Mouse (Mus musculus) lung, adult 2 months (tissue): Measurements from ENCODE around the gene Adprh. TPM values are rescaled to one million over a fixed set of nuclear protein-coding genes. Genes with fewer than 3 reads are reported as not detected.
"Not testable (repeated sequence)": the region's sequence is repeated elsewhere in the genome, so short reads cannot be mapped to it uniquely, and the experiment has no call there.

Experiments
- DNase-seq: peaks from one replicate; pipeline ENCODE4 v3.0.0; 2022
- H3K4me1 ChIP-seq: fragments of 200-500 bp; 2 replicates; pipeline ENCODE4 v1.6.1; 2011; ENCODE audit warnings: low read length; ENCODE audit not compliant: control insufficient read depth, insufficient read depth
- H3K4me3 ChIP-seq: fragments of 200-500 bp; replicated peaks from 2 replicates; pipeline ENCODE3; 2011; ENCODE audit warnings: low read depth, mild to moderate bottlenecking, control low read depth, low read length; ENCODE audit errors: extremely low read depth
- CTCF ChIP-seq: fragments of 200-500 bp; IDR thresholded peaks from 2 replicates; pipeline ENCODE4 v1.5.1; 2011; ENCODE audit warnings: mild to moderate bottlenecking, low read length, control low read depth; ENCODE audit not compliant: insufficient read depth
- POLR2A ChIP-seq: fragments of 200-500 bp; IDR thresholded peaks from 2 replicates; pipeline ENCODE4 v1.6.1; 2011; ENCODE audit warnings: low read depth, mild to moderate bottlenecking, control low read depth, low read length, borderline replicate concordance; ENCODE audit errors: extremely low read depth
- WGBS: fragments of 180-500 bp; shearing (Covaris S2); methylation state at CpG from one replicate; pipeline ENCODE4 v1.1.7; 2018; 5-methylcytosine and 5-hydroxymethylcytosine counted together
- polyA plus RNA-seq: library from polyadenylated mRNA; depleted of rRNA; stranded (reverse); fragments of >200 nt; gene quantifications from 2 replicates; pipeline ENCODE4 v1.2.3, GENCODE M21; 2012; rRNA removed

Gene Adprh
- 27.0 and 29.4 TPM in 2 replicates for polyA plus RNA-seq

GRCm38 (mm10) chr16:38452442-38453202 lies at the start of gene Adprh:
Adprh (minus strand) TSS chr16:38452703.
- DNase-seq: peak; percentile 91
- peak within 1 kb of the TSS; percentile 96 for H3K4me3 ChIP-seq
- WGBS: 1% methylated on average over 61 of the region's 61 CpGs
- H3K4me1 ChIP-seq: 0 out of 2 replicates have a peak, but pooled peaks cover 2% of the 10 kb centered on the region
- no peak for TF ChIP-seq CTCF
- TF ChIP-seq POLR2A: peak; percentile 96

GRCm38 (mm10) chr16:38496604-38497140 lies 44.2 kb upstream of the Adprh start:
- no peak for DNase-seq
- no peaks in the 10 kb centered on the region for H3K4me1 ChIP-seq
- H3K4me3 ChIP-seq: no peak overlapping the region
- WGBS: 80% methylated on average over 7 of the region's 7 CpGs
- TF ChIP-seq POLR2A (no peak), CTCF (no peak)

- WGBS: 74% methylated on average over 10 of the region's 10 CpGs
- TF ChIP-seq CTCF (no peak), POLR2A (no peak)
- no peak for DNase-seq
- no peak overlapping the region for H3K4me3 ChIP-seq
- H3K4me1 ChIP-seq: no peaks in the 10 kb centered on the region
These were observed 41.4 kb upstream of the Adprh start for GRCm38 (mm10) chr16:38493890-38494289.

- no peak for DNase-seq
- Histone ChIP-seq H3K4me1 (no peaks in the 10 kb centered on the region), H3K4me3 (no peak overlapping the region)
- 87% methylated on average over 3 of the region's 3 CpGs for WGBS
- TF ChIP-seq CTCF: no peak
- no peak for TF ChIP-seq POLR2A
These were observed 40.0 kb upstream of the Adprh start for GRCm38 (mm10) chr16:38492551-38492950.

GRCm38 (mm10) chr16:38483582-38484309 lies 31.2 kb upstream of the Adprh start:
- H3K4me3 ChIP-seq: peak overlapping the region; percentile 54
- TF ChIP-seq POLR2A: no peak
- TF ChIP-seq CTCF: no peak
- 20% methylated on average over 42 of the region's 42 CpGs for WGBS
- peak; percentile 21 for DNase-seq
- H3K4me1 ChIP-seq: peaks cover 3% of the 10 kb centered on the region; the same call in 1 of the 2 replicates

- DNase-seq: peak; percentile 21
These were observed 30.5 kb upstream of the Adprh start for GRCm38 (mm10) chr16:38482780-38483562.

GRCm38 (mm10) chr16:38481327-38481726 lies 28.8 kb upstream of the Adprh start:
- Histone ChIP-seq H3K4me1 (peaks cover 3% of the 10 kb centered on the region; the same call in 1 of the 2 replicates), H3K4me3 (no peak overlapping the region)
- TF ChIP-seq POLR2A (no peak), CTCF (no peak)
- 79% methylated on average over 4 of the region's 4 CpGs for WGBS
- no peak for DNase-seq

More at GRCm38 (mm10) chr16:38482780-38483562, 30.5 kb upstream of the Adprh start:
- WGBS: 18% methylated on average over 32 of the region's 32 CpGs
- Histone ChIP-seq H3K4me1 (peaks cover 3% of the 10 kb centered on the region; the same call in 1 of the 2 replicates), H3K4me3 (peak overlapping the region; percentile 41)
- 0 out of 2 replicates have a peak, but pooled peaks have one; percentile 5 for TF ChIP-seq CTCF
- TF ChIP-seq POLR2A: no peak

- 94% methylated on average over 3 of the region's 3 CpGs for WGBS
- Histone ChIP-seq H3K4me1 (peaks cover 2% of the 10 kb centered on the region; the same call in 1 of the 2 replicates), H3K4me3 (no peak overlapping the region)
- DNase-seq: no peak
- TF ChIP-seq CTCF (no peak), POLR2A (no peak)
These were observed 25.8 kb upstream of the Adprh start for GRCm38 (mm10) chr16:38478296-38478695.

- not testable (repeated sequence) for H3K4me1 ChIP-seq, H3K4me3 ChIP-seq, DNase-seq
- WGBS: 52% methylated on average over 14 of the region's 14 CpGs
These were observed 24.7 kb upstream of the Adprh start for GRCm38 (mm10) chr16:38477241-38477608.
